Mouse (Mus musculus) left cerebral cortex, postnatal 10 days (tissue): ENCODE measurements around the gene Ccdc177. TPM values are rescaled to one million over a fixed set of nuclear protein-coding genes. Genes with fewer than 3 reads are reported as not detected.

Experiments used
- DNase-seq, 2 experiments: peaks; one replicate each; pipeline ENCODE4 v3.0.0; 2021 to 2022; ENCODE audit warnings: low spot score in 2 of 2, mixed read lengths in 1 of 2; ENCODE audit errors: extremely low spot score in 1 of 2
- intact Hi-C: fragments of 180-260 bp; cut with DNase I; formaldehyde crosslinking; loops from one replicate; pipeline ENCODE4 v1.15.1; 2025
- total RNA-seq, 2 experiments: library from RNA; stranded (reverse); gene quantifications; 2 replicates each; pipeline ENCODE4 v1.2.3; 2021

The Ccdc177 gene
- total RNA-seq, 2 experiments from 2014 or later: 18.6 to 18.8 TPM

- no peak for DNase-seq
- intact Hi-C loops: no loop called here
These were observed 8.9 kb downstream of the Ccdc177 start for GRCm38 (mm10) chr12:80751556-80751955.

DNA sequence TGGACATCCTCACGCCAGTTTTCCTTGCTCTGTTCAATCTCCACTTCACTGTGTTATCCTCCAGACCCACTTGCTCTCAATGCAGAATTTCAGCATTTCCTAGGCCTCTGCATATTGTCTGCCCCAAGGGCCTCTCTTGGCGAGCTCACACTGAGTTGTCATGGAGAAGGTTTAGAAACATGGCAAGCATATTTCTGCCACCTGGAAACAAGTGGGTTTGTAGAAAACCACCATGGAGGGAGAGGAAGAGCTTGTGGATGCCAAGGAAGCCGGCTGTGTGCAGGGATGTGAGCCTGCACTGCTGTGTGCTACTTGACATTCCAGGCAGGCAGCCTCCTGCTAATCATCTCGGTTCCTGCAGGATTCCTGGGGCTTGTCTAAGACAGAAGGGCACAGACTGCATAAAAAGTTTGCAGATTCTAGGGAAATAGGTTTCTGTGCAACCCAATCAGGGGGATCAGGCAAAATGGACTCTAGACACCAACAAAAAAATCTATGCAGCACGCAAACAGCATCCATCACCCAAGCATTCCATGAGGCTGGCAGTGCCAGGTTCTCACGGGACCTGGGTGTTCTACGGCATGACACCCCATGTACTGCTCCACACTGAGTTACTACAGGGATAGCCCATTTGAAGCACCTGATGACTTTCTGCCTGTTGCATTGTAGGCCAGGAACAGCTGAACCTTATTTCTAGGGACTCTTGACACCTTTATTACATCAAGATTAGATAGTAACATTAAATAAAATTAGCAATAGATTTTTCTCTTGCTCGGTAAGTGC lies 14.3 kb downstream of the Ccdc177 start:
- intact Hi-C loops: no loop called here
- peak; percentile 43 to 65 for DNase-seq

DNA sequence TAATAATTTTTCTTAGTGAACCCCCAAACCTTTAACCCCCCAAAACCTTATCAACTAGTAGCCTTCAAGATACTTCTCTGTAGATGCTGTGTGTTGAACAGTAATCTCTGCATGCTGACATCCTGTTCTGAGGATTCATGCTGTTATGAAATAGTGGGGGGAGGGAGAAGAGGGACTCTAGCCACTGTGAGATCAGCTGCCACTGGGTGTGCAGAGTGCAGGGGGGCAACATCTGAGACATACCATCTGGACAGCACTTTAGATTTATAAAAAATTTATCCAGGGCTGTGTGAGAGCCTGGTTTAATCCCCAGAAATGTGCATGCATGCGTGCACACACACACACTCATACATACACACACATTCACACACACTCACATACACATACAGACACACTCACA lies 15.9 kb downstream of the Ccdc177 start:
- intact Hi-C loops: no loop called here
- no peak for DNase-seq

- DNase-seq: no peak
- intact Hi-C loops: no loop called here
These were observed 21.0 kb downstream of the Ccdc177 start for GRCm38 (mm10) chr12:80739482-80739881.

DNA sequence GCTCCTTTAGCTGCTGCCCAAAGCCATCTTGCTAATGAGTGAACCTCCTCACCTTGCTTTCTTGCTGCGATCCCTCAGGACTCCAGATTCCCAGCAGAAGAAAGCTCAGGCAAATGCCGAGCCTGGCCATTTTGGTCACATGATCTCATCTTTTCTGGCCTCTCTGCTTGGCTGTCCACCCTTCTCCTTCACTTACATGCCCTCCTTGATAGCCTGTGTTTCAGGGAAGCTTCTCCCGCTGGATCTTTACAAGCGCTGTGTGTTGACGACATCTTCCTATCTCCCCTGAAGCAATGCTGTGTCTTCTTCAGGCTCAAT lies 23.2 kb downstream of the Ccdc177 start:
- intact Hi-C loops: no loop called here

GRCm38 (mm10) chr12:80736464-80737282 lies 23.8 kb downstream of the Ccdc177 start:
- peak; percentile 83 to 84 for DNase-seq
- intact Hi-C loops: no loop called here

More for the DNA sequence above, 23.2 kb downstream of the Ccdc177 start:
- DNase-seq: no peak

DNA sequence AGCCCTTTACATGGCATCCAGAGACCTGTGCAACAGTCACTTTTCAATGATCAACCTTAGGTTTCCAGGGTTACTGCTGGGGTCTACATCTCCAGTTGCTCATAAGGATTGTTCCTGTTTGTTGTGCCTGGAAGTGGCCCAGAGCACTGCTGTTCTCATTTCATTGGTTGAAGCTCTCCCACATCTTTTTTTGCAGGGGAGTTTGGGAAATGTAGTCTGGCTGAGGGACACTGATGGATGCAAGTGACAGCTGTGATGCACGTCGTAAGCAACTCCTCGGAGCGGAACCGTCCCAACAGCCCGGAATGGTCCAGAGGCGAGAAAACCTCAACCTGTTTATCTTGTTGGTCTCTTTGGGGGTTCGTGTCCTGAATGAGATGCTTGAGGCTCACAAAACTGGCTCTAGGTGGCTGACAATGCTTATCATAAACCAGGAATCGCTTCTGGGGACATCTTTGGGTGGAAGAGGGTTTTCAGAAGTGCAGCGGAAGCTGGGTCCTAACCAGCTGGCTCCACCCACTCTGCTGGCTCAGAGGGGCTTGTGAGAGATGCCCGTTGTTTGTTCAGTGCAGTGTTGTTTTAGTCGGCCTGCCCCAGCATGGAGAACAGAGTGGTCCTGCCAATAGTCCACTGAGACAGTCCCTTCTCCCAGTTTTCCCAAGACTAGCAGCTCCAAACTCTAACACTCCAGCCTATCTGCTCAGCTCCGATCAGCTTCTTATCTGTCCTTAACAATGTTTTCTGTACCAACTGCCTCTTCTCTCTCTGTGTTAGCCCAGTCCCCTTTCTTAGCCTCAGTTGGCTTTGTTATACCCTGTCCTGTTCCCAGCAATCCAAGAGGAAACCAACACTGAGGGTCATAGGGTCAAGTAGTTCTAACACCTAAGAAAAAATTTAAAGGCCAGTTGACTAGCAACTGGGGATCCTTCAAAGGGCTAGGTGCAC lies 25.7 kb downstream of the Ccdc177 start:
- intact Hi-C loops: no loop called here

GRCm38 (mm10) chr12:80730567-80730966 lies 29.9 kb downstream of the Ccdc177 start:
- DNase-seq: peak; percentile 84 to 85

More for the DNA sequence above, 25.7 kb downstream of the Ccdc177 start:
- no peak for DNase-seq

GRCm38 (mm10) chr12:80729758-80730530 lies 30.5 kb downstream of the Ccdc177 start:
- intact Hi-C loops: loop anchor here (1.0 to 10.0 kb wide), 2 partner anchors 30 to 575 kb away; partner anchors contain the start of gene Ccdc177
- peak in 1 of 2 experiments; percentile 46 for DNase-seq

More at GRCm38 (mm10) chr12:80730567-80730966, 29.9 kb downstream of the Ccdc177 start:
- intact Hi-C loops: loop anchor here (1.0 kb wide), 1 partner anchor 30 kb away; the partner anchor contains the start of gene Ccdc177

- no peak for DNase-seq
- intact Hi-C loops: loop anchor here (10.0 kb wide), 1 partner anchor 574 kb away; no protein-coding TSS in a partner anchor
These were observed 31.7 kb downstream of the Ccdc177 start for GRCm38 (mm10) chr12:80728814-80729213.

DNA sequence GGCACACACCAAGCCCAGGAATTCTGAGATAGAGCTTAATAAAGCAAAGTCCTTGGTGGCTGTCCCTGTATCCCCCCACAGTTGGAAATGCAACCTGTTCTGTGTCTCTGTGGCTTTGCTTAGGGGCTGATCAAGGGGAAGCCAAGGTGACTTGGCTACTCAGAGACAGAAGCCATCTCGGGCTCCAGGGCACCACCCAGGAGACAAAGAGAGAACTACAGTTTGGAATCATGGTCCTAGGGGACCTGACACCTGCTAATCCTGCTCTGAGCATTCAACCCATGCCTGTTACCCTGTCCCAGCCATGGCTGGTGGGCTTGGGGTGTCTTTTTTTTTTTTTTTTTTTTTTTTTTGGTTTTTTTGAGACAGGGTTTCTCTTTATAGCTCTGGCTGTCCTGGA lies 32.3 kb downstream of the Ccdc177 start:
- intact Hi-C loops: loop anchor here (10.0 kb wide), 1 partner anchor 573 kb away; no protein-coding TSS in a partner anchor

DNA sequence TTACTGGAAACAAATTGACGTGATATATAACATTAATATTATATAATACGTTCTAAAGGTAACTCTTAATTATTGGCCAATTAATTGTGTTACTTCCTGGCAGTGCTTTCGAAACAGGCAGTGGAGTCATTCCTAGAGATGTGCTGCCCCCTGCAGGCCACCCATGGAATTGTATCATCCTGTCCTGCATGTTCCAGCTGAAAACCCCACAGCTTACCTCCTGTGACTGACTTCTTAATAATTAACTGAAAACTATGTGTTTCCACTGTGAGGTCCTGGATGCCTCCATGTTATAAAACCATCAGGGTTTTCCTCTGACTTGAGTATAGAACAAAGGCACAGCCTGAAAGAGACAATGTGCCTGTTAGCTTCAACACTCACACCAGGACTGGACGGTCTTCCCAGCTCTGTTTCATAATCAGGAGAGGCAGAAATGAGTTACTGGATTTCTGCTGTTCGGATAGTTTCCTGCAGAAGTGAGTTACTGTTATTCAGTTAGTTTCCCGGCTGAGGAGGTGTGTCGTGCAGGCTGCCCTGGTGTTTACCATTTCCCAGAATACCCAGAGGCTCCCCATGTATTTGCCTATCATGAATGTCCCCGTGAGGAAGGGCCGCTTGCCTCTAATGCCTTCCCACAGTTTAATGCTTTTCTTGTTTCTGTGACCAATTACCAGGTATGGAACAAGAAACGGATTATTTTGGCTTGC lies 35.5 kb downstream of the Ccdc177 start:
- intact Hi-C loops: loop anchor here (10.0 kb wide), 1 partner anchor 570 kb away; no protein-coding TSS in a partner anchor
- DNase-seq: peak; percentile 70 to 85

More for the DNA sequence above, 32.3 kb downstream of the Ccdc177 start:
- DNase-seq: no peak

GRCm38 (mm10) chr12:80721458-80721857 lies 39.0 kb downstream of the Ccdc177 start:
- intact Hi-C loops: loop anchor here (10.0 kb wide), 1 partner anchor 567 kb away; no protein-coding TSS in a partner anchor
- DNase-seq: no peak

DNA sequence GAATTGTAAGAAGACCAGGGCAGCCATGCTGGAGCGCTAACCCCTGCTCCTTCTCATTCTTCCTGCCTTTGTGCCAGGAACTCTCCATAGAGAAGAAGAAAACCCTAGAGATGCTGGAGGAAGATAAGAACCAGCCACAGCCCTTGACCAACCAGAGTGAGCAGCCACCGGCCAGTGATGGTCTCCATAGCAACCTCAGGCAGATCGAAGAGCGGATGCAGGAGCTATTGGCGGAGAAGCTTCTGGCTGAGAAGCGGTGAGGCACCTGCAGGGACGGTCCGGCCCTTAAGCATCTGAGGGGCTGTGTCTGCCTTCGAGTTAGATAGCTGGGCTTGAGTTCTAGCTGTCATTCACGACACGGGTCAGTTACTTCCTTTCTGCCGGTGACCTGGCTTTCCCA lies 40.0 kb downstream of the Ccdc177 start:
- DNase-seq: no peak
- intact Hi-C loops: loop anchor here (10.0 kb wide), 1 partner anchor 566 kb away; no protein-coding TSS in a partner anchor

GRCm38 (mm10) chr12:80719141-80719540 lies 41.3 kb downstream of the Ccdc177 start:
- intact Hi-C loops: no loop called here
- DNase-seq: no peak

DNA sequence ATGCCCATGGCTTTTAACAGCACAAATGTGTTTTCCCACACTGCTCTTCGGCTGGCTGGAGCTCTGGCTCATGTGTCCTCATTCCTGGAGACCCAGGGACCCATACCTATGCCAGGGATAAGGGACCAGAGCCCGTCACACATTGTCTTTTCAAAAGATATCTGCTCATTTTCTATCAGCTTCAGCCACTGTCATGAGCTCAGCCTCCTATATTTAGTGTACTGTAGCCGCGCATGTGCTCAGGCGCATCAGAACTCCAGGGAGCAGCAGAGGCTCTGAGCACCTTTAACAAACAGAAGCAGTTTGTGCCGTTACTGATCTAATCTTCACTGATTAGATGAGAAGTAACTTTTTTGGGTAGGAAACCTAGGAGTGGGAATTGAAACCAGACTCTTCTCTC lies 44.6 kb downstream of the Ccdc177 start:
- no peak for DNase-seq
- intact Hi-C loops: no loop called here
